Mouse (Mus musculus) myocyte (in vitro differentiated cells): ENCODE results near the gene Bcar3. TPM values are rescaled to one million over a fixed set of nuclear protein-coding genes. Genes with fewer than 3 reads are reported as not detected.

Source experiments
- H3K27me3 ChIP-seq: one replicate; pipeline ENCODE4 v1.6.1; 2011; ENCODE audit not compliant: control insufficient read depth, insufficient read depth, insufficient read length
- H3K36me3 ChIP-seq: one replicate; pipeline ENCODE4 v1.6.1; 2011; ENCODE audit not compliant: control insufficient read depth, insufficient read depth
- H3K4me2 ChIP-seq: one replicate; pipeline ENCODE4 v1.6.1; 2011; ENCODE audit warnings: low read depth, control low read depth
- H3K4me3 ChIP-seq: one replicate; pipeline ENCODE4 v1.5.1; 2011; ENCODE audit warnings: mild to moderate bottlenecking, control low read depth, moderate library complexity
- H3K79me2 ChIP-seq: one replicate; pipeline ENCODE4 v1.6.1; 2011; ENCODE audit not compliant: control insufficient read depth, insufficient read depth
- H3ac ChIP-seq: one replicate; pipeline ENCODE4 v1.6.1; 2011; ENCODE audit not compliant: control insufficient read depth, insufficient read length
- CEBPB ChIP-seq: IDR thresholded peaks from 2 replicates; pipeline ENCODE4 v1.6.1; 2011; ENCODE audit warnings: mild to moderate bottlenecking, moderate library complexity; ENCODE audit not compliant: poor library complexity, insufficient read depth, severe bottlenecking
- E2F4 ChIP-seq: IDR thresholded peaks from one replicate; pipeline ENCODE4 v1.6.1; 2011; ENCODE audit warnings: mild to moderate bottlenecking, control low read depth, moderate library complexity; ENCODE audit not compliant: insufficient read depth
- MAX ChIP-seq: IDR thresholded peaks from one replicate; pipeline ENCODE4 v1.6.1; 2011; ENCODE audit warnings: low read depth, mild to moderate bottlenecking, control low read depth
- MYOD1 ChIP-seq, 3 experiments: IDR thresholded peaks; one replicate each; pipeline ENCODE4 v1.6.1; 2011; ENCODE audit warnings: control low read depth in 2 of 3, low read depth in 2 of 3, mild to moderate bottlenecking in 2 of 3, moderate library complexity in 1 of 3; ENCODE audit not compliant: insufficient read length in 2 of 3, control insufficient read depth in 1 of 3
- MYOG ChIP-seq, 3 experiments: IDR thresholded peaks; one replicate each; pipeline ENCODE4 v1.6.1; 2011; ENCODE audit warnings: control low read depth in 2 of 3, low read depth in 2 of 3, mild to moderate bottlenecking in 2 of 3; ENCODE audit not compliant: insufficient read length in 2 of 3, control insufficient read depth in 1 of 3, insufficient read depth in 1 of 3
- POLR2A ChIP-seq: IDR thresholded peaks from one replicate; pipeline ENCODE4 v1.6.1; 2011; ENCODE audit warnings: low read depth, mild to moderate bottlenecking, control low read depth, moderate library complexity; ENCODE audit not compliant: insufficient read length
- POLR2AphosphoS2 ChIP-seq: IDR thresholded peaks from one replicate; pipeline ENCODE4 v1.6.1; 2011; ENCODE audit warnings: low read depth, control low read depth; ENCODE audit not compliant: insufficient read length
- REST ChIP-seq: IDR thresholded peaks from one replicate; pipeline ENCODE4 v1.6.1; 2011; ENCODE audit warnings: mild to moderate bottlenecking, control low read depth, moderate library complexity; ENCODE audit not compliant: insufficient read depth, insufficient read length
- SRF ChIP-seq: IDR thresholded peaks from one replicate; pipeline ENCODE4 v1.6.1; 2011; ENCODE audit warnings: low read depth; ENCODE audit not compliant: control insufficient read depth, insufficient read length
- TCF12 ChIP-seq: IDR thresholded peaks from one replicate; pipeline ENCODE4 v1.6.1; 2011; ENCODE audit warnings: mild to moderate bottlenecking, control low read depth; ENCODE audit not compliant: poor library complexity, insufficient read depth, severe bottlenecking
- TCF3 ChIP-seq: IDR thresholded peaks from one replicate; pipeline ENCODE4 v1.6.1; 2011; ENCODE audit warnings: low read depth, control low read depth; ENCODE audit not compliant: insufficient read length
- USF1 ChIP-seq: IDR thresholded peaks from one replicate; pipeline ENCODE4 v1.6.1; 2011; ENCODE audit warnings: low read depth, mild to moderate bottlenecking, control low read depth, moderate library complexity
- polyA plus RNA-seq: library from polyadenylated mRNA; unstranded; fragments of >200 nt; fragmentation: generic; extraction: Trizol; gene quantifications from one replicate; pipeline ENCODE4 v1.2.1, GENCODE M21; 2012; ENCODE audit warnings: missing spikeins

The Bcar3 gene
- polyA plus RNA-seq, 1 experiment: 21.4 TPM

DNA sequence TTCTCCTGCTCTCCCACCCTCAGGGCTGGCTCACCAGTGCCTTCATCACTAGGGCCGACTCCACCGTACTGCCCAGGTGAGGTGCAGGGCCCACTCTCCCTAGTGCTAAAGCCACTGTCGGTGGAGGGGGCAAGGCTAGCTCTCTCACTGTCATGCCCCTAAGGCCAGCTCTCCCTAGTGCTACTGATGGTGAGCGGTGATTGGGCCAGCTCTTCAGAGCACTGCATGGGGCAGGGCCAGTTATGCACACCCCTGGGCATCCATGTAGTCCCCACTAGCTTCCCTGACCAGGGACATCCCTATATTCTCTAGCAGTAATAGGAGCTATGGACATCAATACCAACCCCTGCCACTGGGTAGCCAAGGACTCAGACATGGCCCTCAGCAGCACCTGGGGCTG lies 103.0 kb downstream of the Bcar3 start:
- TF ChIP-seq POLR2A (no peak), USF1 (no peak), MYOD1 (IDR thresholded peaks at IDR 0.05; ENCODE audit: control insufficient read depth in 1 of 3, insufficient read length in 2 of 3, low read depth in 2 of 3) (no peak), POLR2AphosphoS2 (no peak), TCF12 (no peak), MAX (no peak), TCF3 (no peak), CEBPB (no peak), SRF (no peak), REST (no peak), E2F4 (no peak), MYOG (IDR thresholded peaks at IDR 0.05; ENCODE audit: control insufficient read depth in 1 of 3, insufficient read depth in 1 of 3, insufficient read length in 2 of 3, low read depth in 2 of 3) (no peak)
- no peaks in the 10 kb centered on the region for H3K27me3 ChIP-seq
- H3K36me3 ChIP-seq: no peaks in the 10 kb centered on the region
- H3K4me3 ChIP-seq: no peak overlapping the region
- no peak overlapping the region for H3ac ChIP-seq
- no peaks in the 10 kb centered on the region for H3K79me2 ChIP-seq
- H3K4me2 ChIP-seq: no peak overlapping the region

DNA sequence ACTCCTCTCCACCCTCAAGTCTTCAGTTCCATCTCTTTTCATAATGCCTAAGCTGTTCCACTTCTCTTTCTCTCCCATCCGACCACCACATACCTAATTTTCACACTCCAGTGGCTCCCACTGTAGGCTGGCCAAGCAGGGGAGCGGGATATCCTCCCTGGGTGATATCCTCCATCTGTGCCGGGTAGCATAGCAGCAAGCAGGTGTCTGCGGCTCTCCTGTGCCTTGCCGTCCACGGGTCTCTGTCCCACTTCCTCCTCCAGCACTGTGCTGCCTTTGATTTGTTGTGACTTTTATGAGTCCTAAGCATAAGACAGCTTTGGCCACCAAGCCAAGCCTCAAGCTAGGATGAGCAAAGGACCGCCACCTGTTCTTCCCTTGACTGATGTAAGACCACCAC lies 103.5 kb downstream of the Bcar3 start:
- TF ChIP-seq MYOD1 (IDR thresholded peaks at IDR 0.05; ENCODE audit: control insufficient read depth in 1 of 3, insufficient read length in 2 of 3, low read depth in 2 of 3): no peak
- no peak for TF ChIP-seq CEBPB
- no peak for TF ChIP-seq POLR2AphosphoS2
- TF ChIP-seq REST: no peak
- no peak for TF ChIP-seq E2F4
- TF ChIP-seq MYOG (IDR thresholded peaks at IDR 0.05; ENCODE audit: control insufficient read depth in 1 of 3, insufficient read depth in 1 of 3, insufficient read length in 2 of 3, low read depth in 2 of 3): no peak
- no peak for TF ChIP-seq TCF3
- TF ChIP-seq TCF12: no peak
- TF ChIP-seq USF1: no peak
- TF ChIP-seq MAX: no peak
- no peaks in the 10 kb centered on the region for H3K79me2 ChIP-seq
- no peaks in the 10 kb centered on the region for H3K36me3 ChIP-seq
- H3ac ChIP-seq: no peak overlapping the region
- H3K4me3 ChIP-seq: no peak overlapping the region
- H3K27me3 ChIP-seq: no peaks in the 10 kb centered on the region
- H3K4me2 ChIP-seq: no peak overlapping the region

DNA sequence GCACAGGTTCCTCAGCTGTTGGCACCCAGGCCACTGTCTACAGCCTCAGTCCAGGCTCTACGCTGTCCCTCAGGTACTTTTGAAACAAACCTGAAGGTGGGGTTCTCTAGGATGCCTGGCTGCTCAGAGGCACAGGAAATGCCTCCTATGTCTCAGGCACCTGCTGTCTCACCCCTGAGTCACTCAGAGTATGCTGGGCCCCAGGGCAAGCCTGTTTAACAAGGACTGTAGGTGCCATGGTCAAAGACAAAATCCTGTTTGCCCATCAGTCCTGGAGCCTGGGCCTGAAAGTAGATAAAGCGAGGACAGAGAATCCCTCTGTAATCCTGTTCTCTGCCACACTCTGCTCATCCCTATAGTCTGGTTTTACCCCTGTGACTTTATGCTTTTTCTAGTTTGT lies 107.1 kb downstream of the Bcar3 start:
- Histone ChIP-seq H3K36me3 (no peaks in the 10 kb centered on the region), H3ac (no peak overlapping the region), H3K4me2 (no peak overlapping the region), H3K27me3 (no peaks in the 10 kb centered on the region), H3K4me3 (no peak overlapping the region), H3K79me2 (no peaks in the 10 kb centered on the region)
- TF ChIP-seq POLR2AphosphoS2 (no peak), MYOG (IDR thresholded peaks at IDR 0.05; ENCODE audit: control insufficient read depth in 1 of 3, insufficient read depth in 1 of 3, insufficient read length in 2 of 3, low read depth in 2 of 3) (no peak), TCF12 (no peak), SRF (no peak), MYOD1 (IDR thresholded peaks at IDR 0.05; ENCODE audit: control insufficient read depth in 1 of 3, insufficient read length in 2 of 3, low read depth in 2 of 3) (no peak), MAX (no peak), REST (no peak), CEBPB (no peak), USF1 (no peak), TCF3 (no peak), POLR2A (no peak), E2F4 (no peak)

GRCm38 (mm10) chr3:122402143-122402542 lies 108.2 kb downstream of the Bcar3 start:
- Histone ChIP-seq H3ac (no peak overlapping the region), H3K36me3 (no peaks in the 10 kb centered on the region), H3K27me3 (no peaks in the 10 kb centered on the region), H3K79me2 (no peaks in the 10 kb centered on the region), H3K4me2 (no peak overlapping the region), H3K4me3 (no peak overlapping the region)
- TF ChIP-seq E2F4 (no peak), CEBPB (no peak), SRF (no peak), POLR2A (no peak), REST (no peak), TCF3 (no peak), TCF12 (no peak), MYOG (IDR thresholded peaks at IDR 0.05; ENCODE audit: control insufficient read depth in 1 of 3, insufficient read depth in 1 of 3, insufficient read length in 2 of 3, low read depth in 2 of 3) (no peak), POLR2AphosphoS2 (no peak), MYOD1 (IDR thresholded peaks at IDR 0.05; ENCODE audit: control insufficient read depth in 1 of 3, insufficient read length in 2 of 3, low read depth in 2 of 3) (no peak), MAX (no peak), USF1 (no peak)
